Mouse (Mus musculus): ENCODE measurements at regions not wholly inside any gene's neighbourhood (a gene's known extent, or its start where the extent isn't known, plus 50 kb on each side); places are given as distances from the start of the nearest gene placed in this dataset.
A peak's percentile ranks its signal among the peaks of the same experiment; 100 is the strongest.
"Not testable (repeated sequence)": the region's sequence is repeated elsewhere in the genome, so short reads cannot be mapped to it uniquely, and the experiment has no call there.

- H3K27ac ChIP-seq (ENCODE audit: low read depth) = no peak overlapping the region
- H3K9ac ChIP-seq (replicated peaks) = no peak overlapping the region
- H3K36me3 ChIP-seq (replicated peaks; ENCODE audit: insufficient read depth, low read length) = no peaks in the 10 kb centered on the region
- ATAC-seq = no peak
- no peak overlapping the region for H3K4me3 ChIP-seq (ENCODE audit: low read depth, low read length)
- H3K9me3 ChIP-seq (ENCODE audit: low read length) = peaks cover 4% of the 10 kb centered on the region; the same call in 1 of the 2 replicates
- H3K27me3 ChIP-seq (ENCODE audit: insufficient read depth, low read length) = no peaks in the 10 kb centered on the region
- no peaks in the 10 kb centered on the region for H3K4me1 ChIP-seq (ENCODE audit: insufficient read depth)
- no peak overlapping the region for H3K4me2 ChIP-seq (ENCODE audit: low read depth, low read length)
- WGBS (ENCODE audit: insufficient replicate concordance) = 45% methylated on average over 1 of the region's 1 CpGs
- TF ChIP-seq CTCF (IDR thresholded peaks at IDR 0.05; ENCODE audit: low read depth) = no peak
- TF ChIP-seq EP300 (IDR thresholded peaks at IDR 0.05; ENCODE audit: low read depth) = no peak
- no peak for DNase-seq
Measured at GRCm38 (mm10) chr12:16358831-16359230, 251.9 kb downstream of the Lpin1 start.

- DNase-seq (no peak), ATAC-seq (no peak)
- Histone ChIP-seq H3K4me3 (ENCODE audit: low read depth, low read length) (no peak overlapping the region), H3K4me1 (ENCODE audit: insufficient read depth) (no peaks in the 10 kb centered on the region), H3K9me3 (ENCODE audit: low read length) (no peaks in the 10 kb centered on the region), H3K27me3 (ENCODE audit: insufficient read depth, low read length) (no peaks in the 10 kb centered on the region), H3K9ac (replicated peaks) (no peak overlapping the region), H3K36me3 (replicated peaks; ENCODE audit: insufficient read depth, low read length) (no peaks in the 10 kb centered on the region), H3K27ac (ENCODE audit: low read depth) (no peak overlapping the region), H3K4me2 (ENCODE audit: low read depth, low read length) (no peak overlapping the region)
- 90% methylated on average over 1 of the region's 1 CpGs for WGBS (ENCODE audit: insufficient replicate concordance)
- TF ChIP-seq EP300 (IDR thresholded peaks at IDR 0.05; ENCODE audit: low read depth) (no peak), CTCF (IDR thresholded peaks at IDR 0.05; ENCODE audit: low read depth) (no peak)
Measured at GRCm38 (mm10) chr12:16354711-16355110, 256.1 kb downstream of the Lpin1 start.

GRCm38 (mm10) chr12:16351751-16352150, 259.0 kb downstream of the Lpin1 start:
- Histone ChIP-seq H3K36me3 (replicated peaks; ENCODE audit: insufficient read depth, low read length) (no peaks in the 10 kb centered on the region), H3K4me3 (ENCODE audit: low read depth, low read length) (no peak overlapping the region), H3K9ac (replicated peaks) (no peak overlapping the region), H3K9me3 (ENCODE audit: low read length) (no peaks in the 10 kb centered on the region), H3K27me3 (ENCODE audit: insufficient read depth, low read length) (no peaks in the 10 kb centered on the region), H3K27ac (ENCODE audit: low read depth) (no peak overlapping the region), H3K4me2 (ENCODE audit: low read depth, low read length) (no peak overlapping the region), H3K4me1 (ENCODE audit: insufficient read depth) (no peaks in the 10 kb centered on the region)
- TF ChIP-seq CTCF (IDR thresholded peaks at IDR 0.05; ENCODE audit: low read depth) (no peak), EP300 (IDR thresholded peaks at IDR 0.05; ENCODE audit: low read depth) (no peak)
- DNase-seq = no peak
- ATAC-seq = no peak

- Histone ChIP-seq H3K4me2 (ENCODE audit: low read depth, low read length) (no peak overlapping the region), H3K27ac (ENCODE audit: low read depth) (no peak overlapping the region), H3K9ac (replicated peaks) (no peak overlapping the region), H3K9me3 (ENCODE audit: low read length) (no peaks in the 10 kb centered on the region), H3K36me3 (replicated peaks; ENCODE audit: insufficient read depth, low read length) (no peaks in the 10 kb centered on the region), H3K4me3 (ENCODE audit: low read depth, low read length) (no peak overlapping the region), H3K4me1 (ENCODE audit: insufficient read depth) (no peaks in the 10 kb centered on the region), H3K27me3 (ENCODE audit: insufficient read depth, low read length) (no peaks in the 10 kb centered on the region)
- DNase-seq (no peak), ATAC-seq (no peak)
- no peak for TF ChIP-seq CTCF (IDR thresholded peaks at IDR 0.05; ENCODE audit: low read depth)
- no peak for TF ChIP-seq EP300 (IDR thresholded peaks at IDR 0.05; ENCODE audit: low read depth)
Measured at GRCm38 (mm10) chr12:16349310-16349709, 261.5 kb downstream of the Lpin1 start.

GRCm38 (mm10) chr12:16344021-16344420, 266.7 kb downstream of the Lpin1 start:
- H3K4me1 ChIP-seq (ENCODE audit: insufficient read depth) = no peaks in the 10 kb centered on the region
- ATAC-seq = no peak
- no peak overlapping the region for H3K27ac ChIP-seq (ENCODE audit: low read depth)
- no peak for DNase-seq
- H3K27me3 ChIP-seq (ENCODE audit: insufficient read depth, low read length) = no peaks in the 10 kb centered on the region
- no peaks in the 10 kb centered on the region for H3K36me3 ChIP-seq (replicated peaks; ENCODE audit: insufficient read depth, low read length)
- 65% methylated on average over 3 of the region's 3 CpGs for WGBS (ENCODE audit: insufficient replicate concordance)
- H3K9me3 ChIP-seq (ENCODE audit: low read length) = no peaks in the 10 kb centered on the region
- H3K9ac ChIP-seq (replicated peaks) = no peak overlapping the region
- no peak overlapping the region for H3K4me3 ChIP-seq (ENCODE audit: low read depth, low read length)
- H3K4me2 ChIP-seq (ENCODE audit: low read depth, low read length) = no peak overlapping the region
- TF ChIP-seq EP300 (IDR thresholded peaks at IDR 0.05; ENCODE audit: low read depth) (no peak), CTCF (IDR thresholded peaks at IDR 0.05; ENCODE audit: low read depth) (no peak)

GRCm38 (mm10) chr12:16342030-16342429, 268.7 kb downstream of the Lpin1 start:
- ATAC-seq; H3K36me3 ChIP-seq (replicated peaks; ENCODE audit: insufficient read depth, low read length); H3K27me3 ChIP-seq (ENCODE audit: insufficient read depth, low read length); H3K4me1 ChIP-seq (ENCODE audit: insufficient read depth); H3K9ac ChIP-seq (replicated peaks); H3K9me3 ChIP-seq (ENCODE audit: low read length); H3K4me2 ChIP-seq (ENCODE audit: low read depth, low read length); H3K27ac ChIP-seq (ENCODE audit: low read depth); DNase-seq; H3K4me3 ChIP-seq (ENCODE audit: low read depth, low read length): not testable (repeated sequence)
- 40% methylated on average over 2 of the region's 2 CpGs for WGBS (ENCODE audit: insufficient replicate concordance)
- TF ChIP-seq CTCF (IDR thresholded peaks at IDR 0.05; ENCODE audit: low read depth) = peak; percentile 9; the same call in 1 of the 2 replicates

GRCm38 (mm10) chr12:16331456-16331855, 279.3 kb downstream of the Lpin1 start:
- no peak overlapping the region for H3K27ac ChIP-seq (ENCODE audit: low read depth)
- H3K36me3 ChIP-seq (replicated peaks; ENCODE audit: insufficient read depth, low read length) = no peaks in the 10 kb centered on the region
- no peak for TF ChIP-seq CTCF (IDR thresholded peaks at IDR 0.05; ENCODE audit: low read depth)
- no peak for TF ChIP-seq EP300 (IDR thresholded peaks at IDR 0.05; ENCODE audit: low read depth)
- no peak for DNase-seq
- H3K4me3 ChIP-seq (ENCODE audit: low read depth, low read length) = no peak overlapping the region
- no peaks in the 10 kb centered on the region for H3K4me1 ChIP-seq (ENCODE audit: insufficient read depth)
- no peak overlapping the region for H3K9ac ChIP-seq (replicated peaks)
- H3K9me3 ChIP-seq (ENCODE audit: low read length) = no peaks in the 10 kb centered on the region
- no peak for ATAC-seq
- no peaks in the 10 kb centered on the region for H3K27me3 ChIP-seq (ENCODE audit: insufficient read depth, low read length)
- H3K4me2 ChIP-seq (ENCODE audit: low read depth, low read length) = no peak overlapping the region
- 76% methylated on average over 3 of the region's 3 CpGs for WGBS (ENCODE audit: insufficient replicate concordance)
